Mouse (Mus musculus) embryonic fibroblast, embryonic 13.5 days (primary cell): Measurements from ENCODE around the gene Trip11.

Experiments
- CTCF ChIP-seq: IDR thresholded peaks from 2 replicates; pipeline ENCODE4 v1.5.1; 2011; ENCODE audit warnings: mild to moderate bottlenecking, control low read depth, low read length, moderate library complexity, borderline replicate concordance; ENCODE audit not compliant: insufficient read depth
- POLR2A ChIP-seq: IDR thresholded peaks from 2 replicates; pipeline ENCODE4 v1.6.1; 2011; ENCODE audit warnings: low read depth, mild to moderate bottlenecking, control low read depth, low read length, moderate library complexity

DNA sequence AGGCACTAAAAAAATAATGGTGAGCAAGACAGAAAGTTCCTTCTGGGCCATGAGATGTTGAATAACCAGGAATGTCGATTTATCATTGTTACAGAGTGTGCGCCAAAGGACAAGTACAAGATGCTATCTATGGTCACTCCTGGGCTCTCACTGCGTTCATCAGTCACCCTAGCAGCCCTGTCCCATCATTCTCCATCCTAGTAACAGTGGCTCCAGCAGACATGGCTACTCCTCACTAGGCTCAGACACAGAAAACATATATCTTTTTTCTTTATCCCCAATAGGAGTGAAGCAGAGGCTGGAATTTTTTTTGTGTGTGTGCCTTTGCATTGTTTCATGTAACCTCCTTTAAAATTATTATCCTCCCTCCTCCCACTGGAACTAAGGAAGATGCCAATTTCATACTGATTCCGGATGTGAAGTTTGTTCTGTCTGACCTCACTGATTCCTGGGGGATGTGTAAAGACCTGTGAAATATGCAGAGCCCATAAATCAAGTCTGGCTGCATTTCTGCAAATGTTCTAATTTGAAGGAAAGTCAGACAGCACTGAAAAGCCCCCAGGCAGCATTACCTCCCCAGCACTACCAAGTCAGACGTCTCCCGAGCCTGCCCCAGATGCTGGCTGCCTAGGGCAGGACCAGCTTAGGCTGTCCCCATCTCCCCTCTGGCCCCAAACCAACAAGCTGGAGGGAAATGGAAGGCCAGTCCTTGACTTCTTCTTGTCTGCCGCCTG, 114.7 kb downstream of the Trip11 start:
- TF ChIP-seq POLR2A (no peak), CTCF (no peak)
